Mouse (Mus musculus): Measurements from ENCODE around the gene Fgf9.

GRCm38 (mm10) chr14:58152110-58152509 lies 81.8 kb downstream of the Fgf9 start:
- no peak for TF ChIP-seq CTCF (IDR thresholded peaks at IDR 0.05; ENCODE audit: low read depth, low read length)
- TF ChIP-seq POLR2A (IDR thresholded peaks at IDR 0.05; ENCODE audit: extremely low read depth, insufficient read depth, low read length) = no peak

Data from liver, adult 2 months (tissue).